Mouse (Mus musculus): Measurements from ENCODE around the gene Gm44511. TPM values are rescaled to one million over a fixed set of nuclear protein-coding genes. Genes with fewer than 3 reads are reported as not detected.

The Gm44511 gene
- total RNA-seq (2023) = not detected

DNA sequence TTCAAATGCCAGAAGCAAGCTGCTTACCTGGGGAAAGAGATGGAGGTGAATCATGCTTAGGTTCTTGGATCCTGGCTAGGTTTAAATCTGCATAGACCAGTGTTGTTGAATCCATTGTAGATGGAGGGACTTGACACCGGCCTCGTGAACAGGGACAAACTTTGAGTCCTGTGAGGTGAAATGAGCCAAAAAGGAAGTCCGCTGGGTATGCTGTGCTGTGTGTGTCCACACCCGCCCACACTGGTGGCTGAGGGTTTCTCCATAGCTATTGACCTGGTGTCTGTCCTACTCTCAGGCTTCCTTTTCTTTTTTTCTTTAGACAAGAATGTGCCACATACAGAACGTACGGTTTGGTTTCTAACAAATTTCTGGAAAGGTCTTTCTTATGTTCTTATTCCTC is at the start of gene Gm44511, which contains the start of gene Klrb1b:
Gene Gm44511 (minus strand): TSS at position 184 of the 400 bp plus-strand sequence.
Gene Klrb1b (minus strand): TSS at position 200 of the 400 bp plus-strand sequence.

GRCm38 (mm10) chr6:128789115-128789514 is 37.0 kb downstream of the Gm44511 start, which contains the start of gene Klrb1c:
Gene Klrb1c (minus strand): TSS chr6:128789215.

Other genes with a start within 250 kb of the Gm44511 start
- gene A2ml1, start 244.7 kb downstream of the Gm44511 start, total RNA-seq (2023) = not detected
- not detected for gene Klrb1a, start 202.8 kb downstream of the Gm44511 start, total RNA-seq (2023)
- under 1 TPM in 1 of 2 experiments, not detected in 1; 0.84 TPM for gene Clec2h, start 163.9 kb downstream of the Gm44511 start, total RNA-seq (2023)
- gene Klrb1, start 103.3 kb downstream of the Gm44511 start, total RNA-seq (2023) = not detected
- under 1 TPM in 1 of 2 experiments, not detected in 1; 0.33 TPM for gene Klrb1c, start 37.1 kb downstream of the Gm44511 start, total RNA-seq (2023)
- not detected for gene Klrb1b, start within 50 bp of the Gm44511 start, total RNA-seq (2023)
- gene Clec2i, start 61.3 kb upstream of the Gm44511 start, total RNA-seq (2023) = 10 to 100 TPM in 1 of 2 experiments, 1 to 10 TPM in 1; 7.4 to 16.4 TPM
- gene BC035044, start 64.8 kb upstream of the Gm44511 start, total RNA-seq (2023) = 10 to 100 TPM; 42.9 to 64.5 TPM
- gene Clec2g, start 108.1 kb upstream of the Gm44511 start, total RNA-seq (2023) = 1 to 10 TPM; 4.0 to 5.1 TPM
- 10 to 100 TPM; 10.6 to 19.4 TPM for gene Klrb1f, start 219.6 kb upstream of the Gm44511 start, total RNA-seq (2023)